Mouse (Mus musculus): Measurements from ENCODE around the gene Capn12. TPM values are rescaled to one million over a fixed set of nuclear protein-coding genes. Genes with fewer than 3 reads are reported as not detected.
A peak's percentile ranks its signal among the peaks of the same experiment; 100 is the strongest.
"Not testable (repeated sequence)": the region's sequence is repeated elsewhere in the genome, so short reads cannot be mapped to it uniquely, and the experiment has no call there.

Capn12 gene
- total RNA-seq, 2 experiments from 2014 or later: 0.59 to 1.3 TPM

GRCm38 (mm10) chr7:28874565-28874964 is 6.7 kb upstream of the Capn12 start:
- intact Hi-C loops (cut with DNase I): no loop called here

GRCm38 (mm10) chr7:28876099-28876498 is 5.1 kb upstream of the Capn12 start:
- DNase-seq (ENCODE audit: low spot score in 2 of 2): no peak
- intact Hi-C loops (cut with DNase I): no loop called here

More at GRCm38 (mm10) chr7:28874565-28874964, 6.7 kb upstream of the Capn12 start:
- no peak for DNase-seq (ENCODE audit: low spot score in 2 of 2)

GRCm38 (mm10) chr7:28877155-28877554 is 4.1 kb upstream of the Capn12 start:
- intact Hi-C loops (cut with DNase I): no loop called here
- DNase-seq (ENCODE audit: low spot score in 2 of 2): no peak

GRCm38 (mm10) chr7:28877856-28878255 is 3.4 kb upstream of the Capn12 start:
- intact Hi-C loops (cut with DNase I): no loop called here
- no peak for DNase-seq (ENCODE audit: low spot score in 2 of 2)

- intact Hi-C loops (cut with DNase I): no loop called here
- DNase-seq (ENCODE audit: low spot score in 2 of 2): no peak
Measured at GRCm38 (mm10) chr7:28879606-28880005, 1.6 kb upstream of the Capn12 start.

GRCm38 (mm10) chr7:28880554-28880953 is 668 bp upstream of the Capn12 start:
- intact Hi-C loops (cut with DNase I): no loop called here
- no peak for DNase-seq (ENCODE audit: low spot score in 2 of 2)

- no peak for DNase-seq (ENCODE audit: low spot score in 2 of 2)
- intact Hi-C loops (cut with DNase I): no loop called here
Measured at GRCm38 (mm10) chr7:28883039-28883438, 1.8 kb downstream of the Capn12 start.

- DNase-seq (ENCODE audit: low spot score in 2 of 2); intact Hi-C loops (cut with DNase I): not testable (repeated sequence)
Measured at GRCm38 (mm10) chr7:28883704-28884103, 2.5 kb downstream of the Capn12 start.

GRCm38 (mm10) chr7:28886486-28886885 is 5.3 kb downstream of the Capn12 start:
- intact Hi-C loops (cut with DNase I): no loop called here
- DNase-seq (ENCODE audit: low spot score in 2 of 2): no peak

GRCm38 (mm10) chr7:28888701-28889161 is 7.5 kb downstream of the Capn12 start:
- intact Hi-C loops (cut with DNase I): no loop called here
- DNase-seq (ENCODE audit: low spot score in 2 of 2): no peak

GRCm38 (mm10) chr7:28892601-28893000 is 11.4 kb downstream of the Capn12 start:
- intact Hi-C loops (cut with DNase I): no loop called here
- DNase-seq (ENCODE audit: low spot score in 2 of 2): no peak

GRCm38 (mm10) chr7:28893643-28894265 is 12.5 kb downstream of the Capn12 start:
- no peak for DNase-seq (ENCODE audit: low spot score in 2 of 2)
- intact Hi-C loops (cut with DNase I): no loop called here

- intact Hi-C loops (cut with DNase I): loop anchor here (5.0 kb wide), 1 partner anchor 78 kb away; no protein-coding TSS in a partner anchor
- no peak for DNase-seq (ENCODE audit: low spot score in 2 of 2)
Measured at GRCm38 (mm10) chr7:28894942-28895341, 13.7 kb downstream of the Capn12 start.

- intact Hi-C loops (cut with DNase I): loop anchor here (5.0 kb wide), 1 partner anchor 80 kb away; no protein-coding TSS in a partner anchor
- DNase-seq (ENCODE audit: low spot score in 2 of 2): no peak
Measured at GRCm38 (mm10) chr7:28897661-28898060, 16.4 kb downstream of the Capn12 start.

- DNase-seq (ENCODE audit: low spot score in 2 of 2): no peak
- intact Hi-C loops (cut with DNase I): loop anchor here (5.0 kb wide), 2 partner anchors 62 to 83 kb away; partner anchors contain the start of gene Actn4
Measured at GRCm38 (mm10) chr7:28899972-28900371, 18.8 kb downstream of the Capn12 start.

GRCm38 (mm10) chr7:28901311-28902125 is 20.3 kb downstream of the Capn12 start:
- peak in 1 of 2 experiments; percentile 67 for DNase-seq (ENCODE audit: low spot score in 2 of 2)
- intact Hi-C loops (cut with DNase I): loop anchor here (5.0 kb wide), 1 partner anchor 61 kb away; the partner anchor contains the start of gene Actn4

- intact Hi-C loops (cut with DNase I): loop anchor here (5.0 kb wide), 1 partner anchor 60 kb away; the partner anchor contains the start of gene Actn4
Measured at GRCm38 (mm10) chr7:28902180-28902579, 21.0 kb downstream of the Capn12 start.

GRCm38 (mm10) chr7:28902809-28903208 is 21.6 kb downstream of the Capn12 start:
- DNase-seq (ENCODE audit: low spot score in 2 of 2): peak; percentile 62 to 76
- intact Hi-C loops (cut with DNase I): loop anchor here (5.0 kb wide), 1 partner anchor 59 kb away; the partner anchor contains the start of gene Actn4

More at GRCm38 (mm10) chr7:28902180-28902579, 21.0 kb downstream of the Capn12 start:
- DNase-seq (ENCODE audit: low spot score in 2 of 2): no peak

GRCm38 (mm10) chr7:28903778-28904177 is 22.6 kb downstream of the Capn12 start:
- DNase-seq (ENCODE audit: low spot score in 2 of 2): peak; percentile 82 to 87
- intact Hi-C loops (cut with DNase I): loop anchor here (5.0 kb wide), 1 partner anchor 59 kb away; the partner anchor contains the start of gene Actn4

GRCm38 (mm10) chr7:28907195-28907594 is 26.0 kb downstream of the Capn12 start:
- no peak for DNase-seq (ENCODE audit: low spot score in 2 of 2)
- intact Hi-C loops (cut with DNase I): no loop called here
